9 mouse cellular contexts compared by ENCODE assay signal in genomic region chr12:86906395-86906794, GRCm38 (mm10). TPM values are rescaled to one million over a fixed set of nuclear protein-coding genes. Genes with fewer than 3 reads are reported as not detected.
A peak's percentile ranks its signal among the peaks of the same experiment; 100 is the strongest.
DNase-seq lines count a peak whose midpoint lies in the region; ATAC-seq and TF ChIP-seq lines count a peak whose summit lies in the region.
"Had no signal": no experiment of that assay in that cellular context is flagged by ENCODE, and none has a peak within 500 bp of the region (broad histone marks: within the 10 kb centered on the region; RNA-seq: fewer than 3 reads in every experiment).

No protein-coding gene starts in this region.

- H3K4me1 ChIP-seq in forebrain, postnatal 0 days (ENCODE audit: insufficient read depth), result no peaks in the 10 kb centered on the region
- 0 out of 2 replicates have a peak, but pooled peaks cover 3% of the 10 kb centered on the region for H3K4me1 ChIP-seq in hindbrain, embryonic 11.5 days (replicated peaks; ENCODE audit: control insufficient read depth, insufficient read depth, low read length)
- H3K4me1 ChIP-seq in megakaryocyte, embryonic 14.5 days, result peaks cover 65% of the 10 kb centered on the region

- H3K4me2 ChIP-seq in forebrain, postnatal 0 days (ENCODE audit: low read depth), result no peak overlapping the region
- no peak overlapping the region for H3K4me2 ChIP-seq in hindbrain, embryonic 11.5 days (replicated peaks; ENCODE audit: low read depth, low read length)

- ATAC-seq in forebrain, postnatal 0 days, result peak; percentile 47
- peak; percentile 57; the same call in 1 of the 2 replicates for ATAC-seq in hindbrain, embryonic 11.5 days (ENCODE audit: low FRiP score)

- TF ChIP-seq CTCF in forebrain, postnatal 0 days (IDR thresholded peaks at IDR 0.05; ENCODE audit: low read depth), result peak; percentile 79

- peak; percentile 81 for DNase-seq in Muller cell, postnatal 12 days (ENCODE audit: inconsistent ontology term)
- DNase-seq in cerebellum, adult 11-12 months, result peak; percentile 80
- DNase-seq in forebrain, postnatal 0 days, result peak; percentile 84
- peak; percentile 89 for DNase-seq in hindbrain, embryonic 11.5 days (ENCODE audit: low spot score)
- DNase-seq in layer of hippocampus, postnatal 36 days, result peak; percentile 83 to 85
- peak; percentile 84 for DNase-seq in right cerebral cortex, postnatal 25 days
- DNase-seq in urinary bladder, postnatal 25 days (ENCODE audit: low spot score), result peak; percentile 86

- 4% methylated on average over 15 of the region's 15 CpGs for WGBS in forebrain, postnatal 0 days
- WGBS in hindbrain, embryonic 11.5 days, result 4% methylated on average over 15 of the region's 15 CpGs

- H3K4me3 ChIP-seq in forebrain, postnatal 0 days (ENCODE audit: low read depth, low read length), result no peak overlapping the region
- H3K4me3 ChIP-seq in hindbrain, embryonic 11.5 days (ENCODE audit: low read depth, low read length), result no peak overlapping the region
- peak overlapping the region; percentile 62 for H3K4me3 ChIP-seq in megakaryocyte, embryonic 14.5 days (replicated peaks)

- H3K36me3 ChIP-seq in forebrain, postnatal 0 days (ENCODE audit: insufficient read depth), result no peaks in the 10 kb centered on the region
- H3K36me3 ChIP-seq in hindbrain, embryonic 11.5 days (ENCODE audit: control insufficient read depth, insufficient read depth, low read length), result no peaks in the 10 kb centered on the region
- H3K36me3 ChIP-seq in megakaryocyte, embryonic 14.5 days (replicated peaks; ENCODE audit: low read length), result peaks cover 2% of the 10 kb centered on the region

- no peaks in the 10 kb centered on the region for H3K9me3 ChIP-seq in forebrain, postnatal 0 days (ENCODE audit: low read length)
- H3K9me3 ChIP-seq in hindbrain, embryonic 11.5 days (ENCODE audit: control insufficient read depth, low read length), result no peaks in the 10 kb centered on the region
- H3K9me3 ChIP-seq in megakaryocyte, embryonic 14.5 days, result no peaks in the 10 kb centered on the region

- H3K27me3 ChIP-seq in forebrain, postnatal 0 days (ENCODE audit: insufficient read depth, low read length), result no peaks in the 10 kb centered on the region
- H3K27me3 ChIP-seq in hindbrain, embryonic 11.5 days (ENCODE audit: control insufficient read depth, insufficient read depth, low read length), result no peaks in the 10 kb centered on the region; the same call in 1 of the 2 replicates
- H3K27me3 ChIP-seq in megakaryocyte, embryonic 14.5 days (replicated peaks), result no peaks in the 10 kb centered on the region

- H3K27ac ChIP-seq in forebrain, postnatal 0 days (ENCODE audit: low read depth, low read length), result no peak overlapping the region
- no peak overlapping the region for H3K27ac ChIP-seq in hindbrain, embryonic 11.5 days (ENCODE audit: low read depth, low read length)
- H3K27ac ChIP-seq: macrophage had no signal

- no peak overlapping the region for H3K9ac ChIP-seq in forebrain, postnatal 0 days
- no peak overlapping the region for H3K9ac ChIP-seq in hindbrain, embryonic 11.5 days (ENCODE audit: low read depth, low read length)

RNA-seq across cellular contexts. Expression of gene Irf2bpl, which starts 21.8 kb away (rescaled TPM):
- 134 and 161 TPM in 2 replicates for total RNA-seq in forebrain, postnatal 0 days (2014; rRNA removed)
- 86.3 and 95.7 TPM in 2 replicates for polyA plus RNA-seq in forebrain, postnatal 0 days (2015; fragmentation: Nextera tagmentation; extraction: Ambion mirVana)
- 16.0 and 21.3 TPM in 2 replicates for polyA plus RNA-seq in hindbrain, embryonic 11.5 days (2014; fragmentation: Nextera tagmentation; extraction: Ambion mirVana)
- total RNA-seq in layer of hippocampus, postnatal 36 days (2021), result 10 to 100 TPM; 68.3 to 69.5 TPM
- 32.7 and 46.2 TPM in 2 replicates for polyA plus RNA-seq in megakaryocyte, embryonic 14.5 days (2012; ENCODE audit: insufficient read depth, low replicate concordance)

RNA-seq across cellular contexts. Expression of gene Cipc, which starts 40.4 kb away (rescaled TPM):
- 53.1 and 62.9 TPM in 2 replicates for total RNA-seq in forebrain, postnatal 0 days (2014; rRNA removed)
- 28.4 and 38.1 TPM in 2 replicates for polyA plus RNA-seq in forebrain, postnatal 0 days (2015; fragmentation: Nextera tagmentation; extraction: Ambion mirVana)
- 32.2 and 39.5 TPM in 2 replicates for polyA plus RNA-seq in hindbrain, embryonic 11.5 days (2014; fragmentation: Nextera tagmentation; extraction: Ambion mirVana)
- 10 to 100 TPM; 66.6 to 72.9 TPM for total RNA-seq in layer of hippocampus, postnatal 36 days (2021)
- polyA plus RNA-seq in megakaryocyte, embryonic 14.5 days (2012; ENCODE audit: insufficient read depth, low replicate concordance), result 4.8 and 6.4 TPM in 2 replicates
